Mouse (Mus musculus) 416B (cell line): ENCODE measurements at regions not wholly inside any gene's neighbourhood (a gene's known extent, or its start where the extent isn't known, plus 50 kb on each side); places are given as distances from the start of the nearest gene placed in this dataset.

Source experiments
- DNase-seq: peaks from one replicate; pipeline ENCODE4 v3.0.0; 2011; ENCODE audit warnings: low read depth

DNA sequence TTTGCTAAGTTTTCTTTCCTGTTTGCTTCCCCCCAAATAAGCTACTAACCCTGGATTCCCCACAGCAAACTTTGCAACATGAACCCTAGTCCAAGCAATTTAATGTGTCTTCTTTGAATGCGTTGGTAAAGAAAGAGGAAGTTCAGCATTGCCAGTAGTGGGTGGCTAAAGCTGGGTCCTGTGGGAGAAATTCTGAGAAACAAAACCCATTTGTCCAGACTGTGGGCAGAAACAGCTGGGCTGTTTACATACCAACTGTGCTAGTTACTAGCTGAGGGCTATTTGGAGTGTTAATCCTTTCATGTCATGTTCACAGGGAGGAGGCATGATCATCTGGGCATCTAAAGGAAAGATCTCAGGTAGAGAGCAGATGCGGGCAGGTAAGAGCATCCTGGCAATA lies 51.8 kb upstream of the 1190002N15Rik start:
- peak; percentile 2 for DNase-seq

DNA sequence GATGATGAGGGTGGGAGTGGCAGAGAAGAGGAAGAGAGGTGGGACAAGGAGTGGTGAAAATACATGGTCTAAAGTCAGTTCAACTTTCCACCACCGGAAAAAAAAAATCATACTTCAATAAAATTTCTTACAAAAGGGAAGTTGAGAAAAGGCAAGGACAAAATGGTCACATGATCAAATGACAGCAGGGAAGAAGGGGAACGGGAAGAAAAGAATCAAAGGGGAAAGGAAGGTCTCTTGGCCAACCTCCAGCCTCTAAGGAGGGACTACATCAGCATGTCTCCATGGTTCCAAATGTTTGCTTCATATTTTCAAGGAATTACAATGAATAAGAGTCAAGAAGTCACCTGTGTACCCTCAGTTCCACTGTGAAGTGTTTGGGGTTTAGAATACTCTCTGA lies 64.7 kb upstream of the Slc9a9 start:
- DNase-seq: no peak

DNA sequence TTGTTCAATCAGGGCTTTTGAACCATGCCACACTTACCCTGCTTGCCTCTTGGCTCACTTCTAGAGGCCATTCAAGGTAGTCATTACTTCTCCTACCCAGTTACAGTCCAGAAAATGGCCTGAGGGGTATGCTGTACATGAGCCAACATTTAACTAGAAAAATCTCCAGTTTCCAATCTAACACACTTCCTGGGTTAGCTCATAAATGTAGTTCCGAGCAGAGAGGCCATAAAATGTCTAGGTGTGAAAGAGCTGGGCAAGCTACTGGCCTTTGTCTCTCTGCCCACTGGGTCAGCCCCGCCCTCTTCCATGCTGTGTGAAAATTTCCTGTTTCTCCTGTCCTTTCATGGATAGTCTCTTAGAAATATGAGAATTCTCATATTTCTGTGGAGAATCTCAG lies 63.3 kb upstream of the Slc9a9 start:
- no peak for DNase-seq

DNA sequence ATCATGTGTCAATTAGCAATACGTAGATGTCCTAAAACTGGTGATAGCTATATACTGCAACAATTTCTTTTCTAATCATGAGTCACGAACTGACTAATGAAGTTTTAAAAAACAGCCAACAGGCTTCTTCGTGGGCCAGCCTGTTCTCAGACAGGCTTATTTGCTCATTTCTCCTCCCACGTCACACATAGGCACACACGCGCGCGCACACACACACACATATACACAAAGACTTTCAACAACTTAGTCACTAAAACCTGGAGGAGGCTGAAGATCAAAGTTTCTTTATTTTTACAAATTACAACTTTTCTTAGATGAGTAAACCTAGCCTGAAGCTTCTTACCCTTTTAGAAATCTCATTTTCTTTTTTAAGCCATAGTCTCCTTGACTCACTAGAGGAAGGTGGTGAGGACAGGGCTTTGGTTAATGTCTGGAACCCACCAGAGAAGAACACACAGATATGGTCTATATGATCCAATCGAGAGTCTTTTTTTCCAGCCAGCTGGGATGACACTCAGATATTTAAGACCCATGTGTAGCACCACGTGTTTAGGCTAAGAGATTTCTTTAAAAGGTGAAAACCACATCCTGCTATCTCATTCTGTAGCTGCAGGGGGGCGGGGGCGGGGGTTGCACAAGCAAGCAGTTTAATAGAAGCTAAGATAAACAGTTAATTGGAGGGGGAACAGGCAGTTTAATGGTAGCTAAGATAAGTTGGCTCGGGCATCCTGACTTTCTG lies 62.5 kb upstream of the Slc9a9 start:
- peak; percentile 4 for DNase-seq

DNA sequence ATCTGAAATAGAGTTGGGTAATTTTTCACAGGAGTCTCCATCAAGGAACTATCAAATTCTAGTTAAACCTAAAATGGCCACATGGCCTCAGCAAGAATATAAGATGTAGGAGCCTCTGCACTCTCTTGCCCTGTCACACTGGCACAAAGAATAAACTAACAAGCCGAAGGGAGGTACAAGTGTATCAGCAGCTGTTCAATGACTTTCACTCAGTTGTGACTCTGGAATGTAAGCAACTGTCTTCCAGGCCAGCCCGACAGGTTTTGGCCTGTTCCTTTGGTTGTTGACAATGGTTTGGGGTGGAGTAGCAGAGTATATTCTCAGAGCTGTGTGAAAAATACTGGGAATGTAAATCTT lies 62.0 kb upstream of the Slc9a9 start:
- no peak for DNase-seq

DNA sequence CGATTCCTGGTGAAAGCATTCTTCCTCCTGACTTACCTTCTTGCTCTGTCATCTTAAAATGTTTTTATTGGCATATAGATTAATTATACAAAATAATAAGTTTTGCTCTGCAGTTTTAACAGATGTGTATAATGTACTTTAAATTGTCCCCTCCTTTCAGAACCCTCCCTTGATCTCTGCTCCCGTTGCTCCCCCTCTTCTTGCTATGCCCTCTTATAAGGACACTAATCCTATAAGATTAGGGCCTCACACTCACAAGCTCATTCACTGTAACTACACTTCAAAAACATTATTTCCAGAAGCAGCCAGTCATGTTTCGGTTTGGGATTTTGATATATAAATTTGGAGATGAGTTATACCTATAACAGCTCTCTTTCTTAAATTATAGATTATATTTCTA lies 59.6 kb upstream of the Slc9a9 start:
- DNase-seq: no peak

DNA sequence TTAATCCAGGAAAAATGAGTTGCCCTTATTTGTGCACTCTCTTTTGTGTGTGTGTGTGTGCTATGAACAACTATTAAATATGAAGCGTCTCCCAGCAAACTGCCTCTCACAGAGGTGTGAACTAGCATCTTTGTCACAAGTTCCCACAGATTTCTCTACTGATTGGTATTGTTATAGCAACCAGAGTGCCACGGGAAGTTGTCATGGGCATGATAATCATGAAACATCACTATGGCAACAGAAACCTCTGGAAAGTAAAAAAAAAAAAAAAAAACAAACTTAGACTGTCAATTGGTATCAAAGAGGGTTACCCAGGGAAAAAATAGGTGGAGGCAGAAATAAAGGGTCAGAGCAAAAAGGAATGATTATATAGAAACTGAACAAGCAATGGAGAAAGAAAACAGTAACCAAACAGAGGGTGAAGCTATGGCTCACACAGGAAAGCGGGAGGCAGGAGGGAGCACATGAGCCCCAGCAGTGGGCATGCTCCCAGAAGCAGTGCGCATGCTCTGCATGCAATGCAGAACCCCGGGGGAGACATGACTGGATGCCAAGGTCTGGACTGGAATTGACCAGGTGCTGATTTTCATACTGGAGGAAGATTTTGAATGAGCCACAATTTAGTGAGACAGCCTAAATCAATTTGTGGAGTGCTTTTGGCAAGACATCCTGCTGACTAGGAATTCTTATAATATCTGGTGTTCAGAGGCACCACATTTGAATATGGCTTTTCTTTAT lies 58.9 kb upstream of the Slc9a9 start:
- DNase-seq: no peak

DNA sequence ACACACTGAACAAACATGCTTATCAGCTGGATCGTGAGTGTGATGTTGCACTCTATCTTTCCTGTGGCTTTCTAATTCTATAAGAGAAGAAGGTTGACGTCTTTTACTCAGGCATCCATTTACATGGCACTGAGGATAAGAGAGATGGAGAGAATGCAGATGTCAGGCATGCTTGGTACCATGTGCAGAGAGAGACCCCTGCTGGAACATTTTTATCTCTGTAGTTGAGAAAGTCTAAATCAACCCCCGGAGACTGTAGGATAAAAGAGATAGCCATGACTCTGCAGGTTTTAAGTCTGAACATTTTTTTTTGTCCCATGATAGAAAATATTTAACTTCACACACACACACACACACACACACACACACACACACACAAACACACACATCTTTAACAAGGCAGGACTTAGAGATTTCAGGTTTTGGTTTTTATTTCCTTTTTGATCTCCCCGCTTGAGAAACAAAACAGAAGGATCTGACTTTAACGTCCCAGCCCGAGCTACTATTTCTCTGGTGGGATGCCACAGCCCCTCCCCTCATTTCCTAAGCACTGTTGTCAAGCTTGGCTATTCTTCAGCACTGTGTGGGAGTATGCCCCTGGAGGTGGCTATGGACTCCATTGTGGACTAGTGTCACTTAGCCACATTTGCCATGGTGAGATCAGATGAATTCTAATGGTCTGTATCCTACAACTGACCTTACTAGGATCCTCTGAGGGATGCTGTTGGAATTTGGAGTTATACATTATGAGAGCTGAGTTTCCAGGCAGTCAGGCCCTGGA lies 55.6 kb upstream of the Slc9a9 start:
- peak; percentile 79 for DNase-seq

DNA sequence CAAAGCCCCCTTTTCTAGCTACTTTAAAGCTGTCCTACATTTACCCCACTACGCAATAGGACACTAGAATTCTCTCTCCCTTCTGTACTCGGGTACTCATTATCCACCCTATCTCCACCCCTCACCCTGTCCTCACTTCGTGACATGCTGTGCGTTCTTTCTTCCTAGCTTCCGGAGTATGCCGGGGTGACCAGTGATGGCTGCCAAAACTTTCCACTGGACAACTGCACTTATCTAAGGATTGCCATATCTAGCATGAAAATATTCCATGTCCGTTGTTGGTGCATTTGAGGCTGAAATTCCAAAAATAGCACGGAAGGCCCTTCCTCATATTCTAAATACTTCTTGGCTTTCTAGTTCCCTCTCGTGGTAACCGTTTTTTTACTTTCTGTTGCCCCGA lies 54.5 kb upstream of the Slc9a9 start:
- no peak for DNase-seq

DNA sequence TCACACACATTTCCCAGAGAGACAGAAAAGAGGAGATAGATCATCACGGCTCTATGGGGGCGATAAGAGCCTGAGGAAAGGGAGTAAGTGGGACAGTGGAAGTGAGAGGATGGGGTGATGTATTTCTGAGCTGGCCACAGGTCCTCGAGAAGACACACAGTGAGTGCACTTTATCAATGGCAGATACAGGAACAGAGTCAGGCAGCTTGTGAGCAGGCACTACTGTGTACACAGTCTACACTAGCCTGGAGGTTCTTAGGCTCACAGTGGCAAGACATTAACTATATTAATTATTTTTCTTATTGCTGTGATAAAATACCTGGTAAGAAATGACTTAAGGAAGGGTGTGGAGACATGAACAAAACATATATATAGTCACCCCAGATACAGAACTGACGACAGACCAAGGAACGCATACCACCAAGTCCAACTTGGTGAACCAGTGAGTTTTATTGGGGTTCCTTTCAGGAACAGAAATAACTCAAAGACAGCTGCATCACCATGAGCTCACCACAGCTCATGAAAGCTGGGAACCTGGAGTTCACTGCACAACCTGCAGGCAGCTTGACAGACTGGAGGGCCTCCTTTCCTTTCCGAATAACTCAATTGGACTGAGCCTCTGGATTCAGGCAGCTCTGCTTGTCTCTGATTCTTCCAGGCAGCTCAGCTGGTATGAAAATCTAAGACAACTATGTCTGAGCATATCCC lies 51.5 kb upstream of the Slc9a9 start:
- no peak for DNase-seq
